Mouse (Mus musculus) lung, embryonic 14.5 days (tissue): ENCODE data around the gene Snx11. TPM values are rescaled to one million over a fixed set of nuclear protein-coding genes. Genes with fewer than 3 reads are reported as not detected.

Source experiments
- ATAC-seq: fragments of 200-750 bp; cut with Nextera tagmentation; 2 replicates; pipeline ENCODE4 v1.8.0; 2017; ENCODE audit warnings: mild to moderate bottlenecking, moderate TSS enrichment, moderate library complexity; ENCODE audit not compliant: insufficient read depth
- DNase-seq: peaks from one replicate; pipeline ENCODE4 v3.0.0-alpha.2; 2015
- H3K27ac ChIP-seq: fragments of 300-500 bp; sonication (generic); 2 replicates; pipeline ENCODE4 v1.5.1; 2014; ENCODE audit warnings: low read depth, mild to moderate bottlenecking, moderate library complexity
- H3K27me3 ChIP-seq: fragments of 300-500 bp; sonication (generic); 2 replicates; pipeline ENCODE4 v1.6.1; 2014; ENCODE audit warnings: low read length, control low read depth; ENCODE audit not compliant: insufficient read depth
- H3K36me3 ChIP-seq: fragments of 300-500 bp; sonication (generic); 2 replicates; pipeline ENCODE4 v1.6.1; 2014; ENCODE audit warnings: control low read depth; ENCODE audit not compliant: insufficient read depth
- H3K4me1 ChIP-seq: fragments of 300-500 bp; sonication (generic); 2 replicates; pipeline ENCODE4 v1.6.1; 2014; ENCODE audit warnings: antibody characterized with exemption, control low read depth; ENCODE audit not compliant: insufficient read depth
- H3K4me2 ChIP-seq: fragments of 300-500 bp; sonication (generic); 2 replicates; pipeline ENCODE4 v1.6.1; 2014; ENCODE audit warnings: mild to moderate bottlenecking
- H3K4me3 ChIP-seq: fragments of 300-500 bp; sonication (generic); 2 replicates; pipeline ENCODE4 v1.5.1; 2014; ENCODE audit warnings: low read depth, low read length
- H3K9ac ChIP-seq: fragments of 300-500 bp; sonication (generic); 2 replicates; pipeline ENCODE4 v1.6.1; 2014
- H3K9me3 ChIP-seq: fragments of 300-500 bp; sonication (generic); 2 replicates; pipeline ENCODE4 v1.6.1; 2016; ENCODE audit warnings: low read depth, low read length, control low read depth
- CTCF ChIP-seq: IDR thresholded peaks from 2 replicates; pipeline ENCODE4 v1.5.1; 2016; ENCODE audit warnings: antibody characterized with exemption, low read depth
- WGBS: fragments of 180-500 bp; shearing (Covaris S2); extraction: QIAGEN DNeasy Blood & Tissue Kit; methylation state at CpG from one replicate; pipeline ENCODE4 v1.1.7; 2014; 5-methylcytosine and 5-hydroxymethylcytosine counted together
- polyA plus RNA-seq: library from polyadenylated mRNA; unstranded; fragments of >200 nt; fragmentation: Nextera tagmentation; extraction: Ambion mirVana; gene quantifications from 2 replicates; pipeline ENCODE4 v1.2.1, GENCODE M21; 2014

The Snx11 gene
- polyA plus RNA-seq, 1 experiment from 2014 or later, result 15.7 TPM

DNA sequence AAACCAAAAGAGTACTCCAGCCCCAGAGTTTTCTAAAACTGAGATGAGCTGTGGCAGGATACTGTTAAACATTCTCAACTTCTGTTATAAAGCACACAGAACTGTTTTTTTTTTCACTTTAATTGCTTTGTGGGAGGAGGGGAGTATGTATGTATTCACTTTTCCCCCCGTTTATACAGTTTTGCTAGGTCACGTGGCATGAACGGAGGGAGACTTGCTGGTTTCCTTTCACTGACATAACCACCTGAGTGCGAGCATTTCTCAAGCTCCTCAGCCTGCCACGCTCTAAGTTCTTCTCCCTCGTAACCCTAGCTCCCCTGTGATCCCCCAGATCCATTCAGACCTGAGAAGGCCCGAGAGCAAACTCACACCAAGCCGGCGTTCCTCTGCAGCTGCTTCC is 4.9 kb downstream of the Snx11 start:
- Histone ChIP-seq H3K36me3 (peaks cover 52% of the 10 kb centered on the region), H3K4me1 (peaks cover 6% of the 10 kb centered on the region; the same call in 1 of the 2 replicates), H3K9me3 (no peaks in the 10 kb centered on the region), H3K9ac (no peak overlapping the region), H3K4me3 (no peak overlapping the region), H3K27me3 (no peaks in the 10 kb centered on the region), H3K27ac (no peak overlapping the region), H3K4me2 (no peak overlapping the region)
- TF ChIP-seq CTCF, result no peak
- DNase-seq (no peak), ATAC-seq (no peak)
- WGBS, result 82% methylated on average over 9 of the region's 9 CpGs

DNA sequence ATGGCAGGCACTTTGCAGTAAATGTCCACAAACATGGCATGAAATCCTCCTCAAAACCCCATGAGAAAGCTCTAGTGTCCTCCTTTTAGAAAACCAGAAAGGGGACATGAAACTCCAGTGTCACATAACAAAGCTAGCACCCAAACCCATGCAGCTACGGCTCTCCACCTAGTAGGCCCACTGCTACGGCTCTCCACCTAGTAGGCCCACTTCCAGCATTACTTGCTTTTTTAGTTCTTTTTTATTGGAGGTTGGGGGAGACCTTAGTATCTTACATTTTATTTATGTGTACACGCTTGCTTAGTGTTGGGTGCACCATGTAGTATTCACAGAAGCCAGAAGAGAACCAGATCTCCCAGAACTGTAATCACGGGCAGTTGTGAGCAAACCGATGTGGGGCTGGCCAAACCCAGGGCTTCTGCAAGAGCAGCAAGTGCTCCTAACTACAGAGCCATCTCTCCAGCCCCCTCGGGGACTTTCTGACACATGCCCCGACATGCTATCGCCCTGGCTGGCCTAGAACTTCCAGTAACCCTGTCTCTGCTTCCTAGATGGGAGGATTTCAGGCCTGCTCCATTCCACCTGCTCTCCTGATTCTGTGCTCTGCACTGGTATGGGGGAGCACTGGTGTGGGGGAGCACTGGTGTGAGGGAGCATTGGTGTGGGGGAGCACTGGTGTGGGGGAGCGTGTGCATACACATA is 5.9 kb downstream of the Snx11 start:
- Histone ChIP-seq H3K36me3 (peaks cover 52% of the 10 kb centered on the region), H3K4me1 (peaks cover 1% of the 10 kb centered on the region; the same call in 1 of the 2 replicates), H3K4me2 (no peak overlapping the region), H3K27me3 (no peaks in the 10 kb centered on the region), H3K9ac (no peak overlapping the region), H3K9me3 (no peaks in the 10 kb centered on the region), H3K27ac (no peak overlapping the region), H3K4me3 (no peak overlapping the region)
- DNase-seq (no peak), ATAC-seq (no peak)
- no peak for TF ChIP-seq CTCF
- 94% methylated on average over 9 of the region's 9 CpGs for WGBS

DNA sequence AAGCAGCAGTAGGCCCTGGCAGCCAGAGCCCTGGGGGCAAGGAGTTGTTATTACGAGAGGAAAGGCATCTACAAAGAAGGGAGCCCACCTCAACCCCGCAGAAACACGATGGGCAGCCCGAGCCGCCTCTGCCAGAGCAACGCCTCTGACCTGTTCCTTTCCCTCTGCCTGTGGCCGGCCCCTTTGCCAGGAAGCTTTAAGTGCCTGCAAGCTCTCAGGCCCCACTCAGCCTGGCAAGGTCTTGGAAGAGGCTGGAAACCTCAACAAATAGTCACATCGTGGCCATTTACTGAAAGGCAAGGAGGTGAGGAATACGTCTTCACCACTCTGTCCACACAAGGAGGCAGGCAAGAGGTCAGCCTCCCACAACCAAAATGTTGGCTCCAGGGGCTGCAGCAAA is 9.1 kb downstream of the Snx11 start:
- Histone ChIP-seq H3K27ac (peak overlapping the region; percentile 79), H3K9ac (peak overlapping the region; percentile 46), H3K9me3 (no peaks in the 10 kb centered on the region), H3K4me2 (0 out of 2 replicates have a peak overlapping the region, but pooled peaks have one; percentile 4), H3K27me3 (no peaks in the 10 kb centered on the region), H3K4me3 (no peak overlapping the region), H3K36me3 (peaks cover 46% of the 10 kb centered on the region), H3K4me1 (no peaks in the 10 kb centered on the region; the same call in 1 of the 2 replicates)
- WGBS, result 48% methylated on average over 9 of the region's 9 CpGs
- ATAC-seq (no peak), DNase-seq (peak; percentile 18)
- no peak for TF ChIP-seq CTCF

DNA sequence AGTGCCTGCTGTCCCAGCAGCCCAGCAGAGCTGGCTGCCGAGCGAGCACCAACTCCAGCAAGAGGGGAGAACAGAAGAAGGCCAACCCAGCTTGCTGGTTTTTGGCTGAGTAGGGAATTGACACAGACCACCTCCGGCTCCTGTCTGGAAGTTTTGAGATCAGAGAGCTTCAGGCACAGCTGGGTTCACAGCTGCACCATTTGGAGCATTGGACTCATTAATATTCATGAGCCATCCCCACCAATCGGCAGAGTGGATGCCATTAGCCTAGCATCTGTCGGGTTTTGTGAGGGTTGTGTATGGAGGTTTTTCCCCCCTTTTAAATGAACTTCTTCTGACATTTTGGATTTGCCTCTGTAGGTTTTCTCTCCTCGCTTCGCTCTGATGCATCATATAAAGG is 10.3 kb downstream of the Snx11 start:
- Histone ChIP-seq H3K9me3 (no peaks in the 10 kb centered on the region), H3K27ac (no peak overlapping the region), H3K9ac (no peak overlapping the region), H3K4me3 (no peak overlapping the region), H3K27me3 (no peaks in the 10 kb centered on the region), H3K36me3 (peaks cover 35% of the 10 kb centered on the region), H3K4me1 (no peaks in the 10 kb centered on the region; the same call in 1 of the 2 replicates), H3K4me2 (no peak overlapping the region)
- DNase-seq, result peak; percentile 20
- TF ChIP-seq CTCF, result no peak
- ATAC-seq, result no peak
- WGBS, result 52% methylated on average over 7 of the region's 7 CpGs

DNA sequence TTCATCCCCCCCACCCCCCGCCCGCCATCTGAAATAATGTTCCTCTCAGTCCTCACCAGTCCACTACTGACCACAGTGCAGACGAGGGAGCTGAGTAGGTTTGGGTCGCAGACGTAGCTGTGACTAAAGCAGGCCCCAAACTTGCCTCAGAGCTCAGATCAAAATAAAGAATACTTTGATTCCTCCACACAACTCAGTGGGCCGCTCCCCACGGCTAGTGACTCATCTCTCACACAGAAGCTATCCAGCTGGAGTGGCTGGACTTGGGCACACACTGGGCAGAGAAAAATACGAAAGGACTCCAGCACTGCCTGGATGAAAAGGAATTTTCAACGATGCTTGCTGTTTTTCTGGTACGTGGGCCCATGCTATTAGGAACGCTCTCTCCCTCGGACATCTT is 10.8 kb downstream of the Snx11 start:
- DNase-seq (no peak), ATAC-seq (no peak)
- no peak overlapping the region for H3K4me3 ChIP-seq
- no peaks in the 10 kb centered on the region; the same call in 1 of the 2 replicates for H3K4me1 ChIP-seq
- no peak overlapping the region for H3K9ac ChIP-seq
- H3K27me3 ChIP-seq, result no peaks in the 10 kb centered on the region
- H3K4me2 ChIP-seq, result no peak overlapping the region
- H3K27ac ChIP-seq, result no peak overlapping the region
- 70% methylated on average over 12 of the region's 12 CpGs for WGBS
- no peak for TF ChIP-seq CTCF
- peaks cover 30% of the 10 kb centered on the region for H3K36me3 ChIP-seq
- no peaks in the 10 kb centered on the region for H3K9me3 ChIP-seq

DNA sequence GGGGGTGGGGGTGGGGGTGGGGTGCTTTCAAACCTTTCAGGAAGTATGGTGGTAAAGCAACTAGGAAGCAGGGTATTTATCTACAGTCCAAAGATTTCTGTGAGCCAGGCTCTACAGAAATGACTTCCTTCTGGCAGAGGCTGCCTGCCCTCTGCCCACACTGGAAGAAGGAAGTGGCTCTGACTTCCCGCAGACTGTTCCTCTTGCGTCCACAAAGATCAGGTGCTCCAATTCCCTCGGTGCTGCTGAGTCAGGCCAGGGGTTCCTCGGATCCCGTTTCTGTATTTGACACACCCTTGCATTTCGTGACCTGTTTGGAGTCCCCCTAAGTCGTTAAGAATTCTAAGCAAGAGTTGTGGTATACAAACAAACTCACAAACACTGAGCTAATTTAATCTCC is 11.7 kb downstream of the Snx11 start:
- no peak for TF ChIP-seq CTCF
- Histone ChIP-seq H3K9me3 (no peaks in the 10 kb centered on the region), H3K9ac (no peak overlapping the region), H3K27ac (peak overlapping the region; percentile 21; the same call in 1 of the 2 replicates), H3K27me3 (no peaks in the 10 kb centered on the region), H3K4me1 (no peaks in the 10 kb centered on the region; the same call in 1 of the 2 replicates), H3K4me3 (no peak overlapping the region), H3K4me2 (no peak overlapping the region), H3K36me3 (peaks cover 27% of the 10 kb centered on the region; the same call in 1 of the 2 replicates)
- ATAC-seq (no peak), DNase-seq (peak; percentile 39)
- WGBS, result 56% methylated on average over 7 of the region's 7 CpGs

DNA sequence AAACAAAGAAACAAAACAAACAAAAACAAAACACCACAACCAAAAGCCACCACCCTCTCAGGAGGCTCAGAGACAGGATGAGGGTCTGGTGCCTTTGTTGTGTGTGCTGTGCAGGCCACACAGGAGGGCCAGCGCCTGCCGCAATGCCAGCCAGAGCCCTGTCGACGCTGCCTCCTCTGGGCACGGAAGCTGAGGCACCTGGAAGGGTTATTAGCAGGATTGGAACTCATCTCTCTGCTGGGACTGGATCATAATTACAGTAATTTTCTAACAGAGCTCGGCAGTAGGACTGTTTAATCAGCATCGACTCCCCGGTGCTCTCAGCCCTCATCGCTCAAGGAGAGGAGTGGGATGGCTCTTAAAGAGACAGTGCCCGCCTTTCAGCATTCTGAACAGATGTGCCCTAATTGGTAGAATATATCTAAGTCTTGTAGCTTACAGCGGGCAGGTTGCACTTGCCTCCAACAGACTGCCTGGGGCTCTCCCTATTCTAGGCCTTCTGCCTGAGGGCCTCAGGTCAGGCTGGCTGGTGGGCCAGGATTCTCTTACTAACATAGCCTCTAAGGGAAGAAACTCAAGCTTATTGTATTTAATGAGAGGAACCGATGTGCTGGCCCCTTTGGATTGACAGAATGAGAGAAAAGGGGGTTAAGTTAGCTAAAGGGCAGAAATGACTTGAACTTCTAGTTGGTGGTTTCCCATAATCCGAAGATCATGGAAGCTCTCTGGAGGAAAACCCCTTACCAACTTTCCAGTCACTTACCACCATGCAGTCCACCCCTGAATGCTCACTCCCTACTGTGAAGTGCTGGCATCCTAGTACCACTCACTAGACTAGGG is 12.6 kb downstream of the Snx11 start:
- 47% methylated on average over 13 of the region's 13 CpGs for WGBS

More for the DNA sequence above, 12.6 kb downstream of the Snx11 start:
- no peak for TF ChIP-seq CTCF
- Histone ChIP-seq H3K4me2 (no peak overlapping the region), H3K27ac (peak overlapping the region; percentile 38; the same call in 1 of the 2 replicates), H3K27me3 (no peaks in the 10 kb centered on the region), H3K36me3 (peaks cover 19% of the 10 kb centered on the region; the same call in 1 of the 2 replicates), H3K9me3 (no peaks in the 10 kb centered on the region), H3K9ac (no peak overlapping the region), H3K4me1 (no peaks in the 10 kb centered on the region; the same call in 1 of the 2 replicates), H3K4me3 (no peak overlapping the region)
- ATAC-seq (no peak), DNase-seq (no peak)
